Mouse (Mus musculus) lung, adult 2 months (tissue): ENCODE measurements around the gene Trmt112. TPM values are rescaled to one million over a fixed set of nuclear protein-coding genes. Genes with fewer than 3 reads are reported as not detected.

Experiments used
- DNase-seq: peaks from one replicate; pipeline ENCODE4 v3.0.0; 2022
- H3K4me1 ChIP-seq: fragments of 200-500 bp; 2 replicates; pipeline ENCODE4 v1.6.1; 2011; ENCODE audit warnings: low read length; ENCODE audit not compliant: control insufficient read depth, insufficient read depth
- H3K4me3 ChIP-seq: fragments of 200-500 bp; replicated peaks from 2 replicates; pipeline ENCODE3; 2011; ENCODE audit warnings: low read depth, mild to moderate bottlenecking, control low read depth, low read length; ENCODE audit errors: extremely low read depth
- CTCF ChIP-seq: fragments of 200-500 bp; IDR thresholded peaks from 2 replicates; pipeline ENCODE4 v1.5.1; 2011; ENCODE audit warnings: mild to moderate bottlenecking, low read length, control low read depth; ENCODE audit not compliant: insufficient read depth
- POLR2A ChIP-seq: fragments of 200-500 bp; IDR thresholded peaks from 2 replicates; pipeline ENCODE4 v1.6.1; 2011; ENCODE audit warnings: low read depth, mild to moderate bottlenecking, control low read depth, low read length, borderline replicate concordance; ENCODE audit errors: extremely low read depth
- WGBS: fragments of 180-500 bp; shearing (Covaris S2); methylation state at CpG from one replicate; pipeline ENCODE4 v1.1.7; 2018; 5-methylcytosine and 5-hydroxymethylcytosine counted together
- polyA plus RNA-seq: library from polyadenylated mRNA; depleted of rRNA; stranded (reverse); fragments of >200 nt; gene quantifications from 2 replicates; pipeline ENCODE4 v1.2.3, GENCODE M21; 2012; rRNA removed

The Trmt112 gene
- polyA plus RNA-seq, 1 experiment: 115 TPM

DNA sequence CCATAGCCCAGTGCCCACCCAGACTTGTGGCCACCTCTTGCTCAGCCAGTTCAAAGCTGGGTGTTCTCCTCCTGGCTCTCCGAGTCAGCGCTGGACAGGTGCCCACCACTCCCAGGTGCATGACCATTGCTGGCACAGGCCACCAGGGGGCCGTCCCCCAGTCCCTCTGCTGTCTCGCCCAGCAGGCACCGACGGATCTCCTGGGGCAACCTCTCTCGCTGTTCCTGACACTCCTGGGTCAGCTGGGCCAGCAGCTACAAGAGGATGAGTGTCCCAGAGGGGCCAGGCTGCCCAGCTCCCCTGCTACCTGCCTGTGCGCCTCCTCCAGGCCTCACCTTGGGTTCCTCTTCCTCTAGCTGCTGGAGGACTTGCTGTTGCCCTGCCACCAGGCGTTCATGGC is 44.5 kb downstream of the Trmt112 start:
- 35% methylated on average over 9 of the region's 9 CpGs for WGBS
- peak; percentile 36; the same call in 1 of the 2 replicates for TF ChIP-seq POLR2A
- TF ChIP-seq CTCF: peak; percentile 28; the same call in 1 of the 2 replicates
- H3K4me3 ChIP-seq: no peak overlapping the region
- DNase-seq: peak; percentile 78
- peaks cover 11% of the 10 kb centered on the region for H3K4me1 ChIP-seq

DNA sequence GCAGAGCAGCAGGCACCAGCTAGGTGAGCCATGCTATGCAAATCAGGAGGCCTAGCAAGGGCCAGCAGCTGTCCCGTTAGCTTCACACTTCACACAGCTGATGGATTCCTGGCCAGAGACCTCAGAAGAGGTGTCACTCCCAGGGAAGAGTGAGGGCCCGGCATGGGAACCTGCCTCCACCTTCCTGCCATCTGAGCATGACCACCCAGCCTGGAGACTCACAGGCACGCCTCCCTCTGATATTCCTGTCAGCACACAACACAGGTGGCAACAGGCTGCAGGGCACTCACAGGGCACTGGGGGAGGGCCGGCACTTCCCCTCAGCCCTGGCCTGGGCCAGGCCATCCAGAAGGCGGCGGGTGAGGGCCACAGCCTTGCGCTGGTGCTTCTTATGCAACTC is 45.9 kb downstream of the Trmt112 start:
- peaks cover 11% of the 10 kb centered on the region for H3K4me1 ChIP-seq
- TF ChIP-seq CTCF: no peak
- TF ChIP-seq POLR2A: no peak
- no peak overlapping the region for H3K4me3 ChIP-seq
- no peak for DNase-seq
- 76% methylated on average over 7 of the region's 7 CpGs for WGBS

DNA sequence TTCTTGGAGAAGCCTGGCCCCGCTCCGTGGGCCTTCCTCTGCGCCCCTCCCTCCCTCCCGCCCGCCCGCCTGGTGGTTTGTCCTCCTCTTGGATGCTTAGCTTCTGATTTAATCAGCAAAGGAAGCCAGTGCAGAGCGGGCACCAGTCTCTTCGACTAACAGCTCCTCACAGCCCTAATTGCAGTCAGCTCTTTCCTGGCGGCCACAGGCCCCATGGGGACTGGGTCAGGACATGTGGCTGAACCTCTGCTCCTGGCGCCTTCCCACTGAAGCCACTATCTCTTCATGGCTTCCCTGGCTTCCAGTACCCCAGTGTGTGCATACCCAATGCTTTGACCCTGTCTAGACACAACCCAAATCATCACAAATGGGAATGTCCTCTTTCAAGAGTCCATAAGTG is 47.0 kb downstream of the Trmt112 start:
- Histone ChIP-seq H3K4me3 (no peak overlapping the region), H3K4me1 (peaks cover 11% of the 10 kb centered on the region)
- WGBS: 75% methylated on average over 10 of the region's 10 CpGs
- TF ChIP-seq CTCF (no peak), POLR2A (no peak)
- no peak for DNase-seq

Other genes with a start within 250 kb of the Trmt112 start
- gene Rps6ka4, start 69.1 kb upstream of the Trmt112 start, polyA plus RNA-seq: 45.9 and 49.8 TPM in 2 replicates
- gene Ccdc88b, start 51.5 kb upstream of the Trmt112 start, polyA plus RNA-seq: 17.3 and 19.9 TPM in 2 replicates
- gene Prdx5, start 408 bp downstream of the Trmt112 start, polyA plus RNA-seq: 110 and 148 TPM in 2 replicates
- gene Esrra, start 12.1 kb downstream of the Trmt112 start, polyA plus RNA-seq: 42.9 and 43.8 TPM in 2 replicates
- 0.16 and 0.49 TPM in 2 replicates for gene Catsperz, start 15.7 kb downstream of the Trmt112 start, polyA plus RNA-seq
- gene Kcnk4, start 24.8 kb downstream of the Trmt112 start, polyA plus RNA-seq: 0.17 TPM in 1 of 2 replicates, not detected in the other
- gene Bad, start 32.2 kb downstream of the Trmt112 start, polyA plus RNA-seq: 57.3 and 75.5 TPM in 2 replicates
- 77.6 and 85.1 TPM in 2 replicates for gene Gpr137, start 32.8 kb downstream of the Trmt112 start, polyA plus RNA-seq
- 47.1 and 53.6 TPM in 2 replicates for gene Ppp1r14b, start 65.3 kb downstream of the Trmt112 start, polyA plus RNA-seq
- gene Plcb3, start 66.8 kb downstream of the Trmt112 start, polyA plus RNA-seq: 109 and 124 TPM in 2 replicates
- 42.3 and 51.3 TPM in 2 replicates for gene Fkbp2, start 70.8 kb downstream of the Trmt112 start, polyA plus RNA-seq
- gene Vegfb, start 78.0 kb downstream of the Trmt112 start, polyA plus RNA-seq: 30.1 and 35.3 TPM in 2 replicates
- gene Dnajc4, start 82.9 kb downstream of the Trmt112 start, polyA plus RNA-seq: 36.9 and 38.9 TPM in 2 replicates
- gene Nudt22, start 86.4 kb downstream of the Trmt112 start, polyA plus RNA-seq: 27.5 and 29.9 TPM in 2 replicates
- gene Trpt1, start 86.4 kb downstream of the Trmt112 start, polyA plus RNA-seq: 15.1 and 15.6 TPM in 2 replicates
- 36.8 and 41.6 TPM in 2 replicates for gene Fermt3, start 109.8 kb downstream of the Trmt112 start, polyA plus RNA-seq
- gene Stip1, start 130.3 kb downstream of the Trmt112 start, polyA plus RNA-seq: 25.0 and 31.4 TPM in 2 replicates
- 42.0 and 44.3 TPM in 2 replicates for gene Macrod1, start 147.1 kb downstream of the Trmt112 start, polyA plus RNA-seq
- gene Flrt1, start 196.0 kb downstream of the Trmt112 start, polyA plus RNA-seq: 0.29 and 0.40 TPM in 2 replicates